Comparison of ENCODE assay signal across 9 mouse cellular contexts in the genomic region with DNA sequence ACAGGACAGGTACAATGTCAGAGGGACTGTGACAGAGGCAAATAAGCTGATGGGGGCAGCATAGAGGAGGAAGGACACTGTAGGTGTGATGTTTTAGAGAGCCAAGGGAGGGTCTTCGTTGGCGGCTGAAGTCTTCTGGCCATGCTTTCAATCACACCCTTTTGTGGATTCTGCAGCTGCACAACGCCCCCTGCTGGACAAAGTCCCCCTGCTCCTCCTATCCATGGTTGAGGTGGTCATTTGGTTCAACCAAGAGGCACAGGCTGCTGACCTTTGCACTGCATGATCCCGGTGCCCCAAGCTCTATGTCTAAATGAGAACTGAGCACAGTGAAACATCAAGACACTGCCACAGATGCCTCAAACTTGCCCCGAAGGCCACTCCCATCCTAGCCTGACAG. TPM values are rescaled to one million over a fixed set of nuclear protein-coding genes. Genes with fewer than 3 reads are reported as not detected.
DNase-seq lines count a peak whose midpoint lies in the region; ATAC-seq and TF ChIP-seq lines count a peak whose summit lies in the region.
"Had no signal": no experiment of that assay in that cellular context is flagged by ENCODE, and none has a peak within 500 bp of the region (broad histone marks: within the 10 kb centered on the region; RNA-seq: fewer than 3 reads in every experiment).

No protein-coding gene starts in this region.

- no peak overlapping the region for H3K27ac ChIP-seq in embryonic fibroblast, embryonic 13.5 days (ENCODE audit: insufficient read depth, low read length)
- H3K27ac ChIP-seq: limb, embryonic 12.5 days had no signal

- no peaks in the 10 kb centered on the region for H3K79me2 ChIP-seq in C2C12 (ENCODE audit: control insufficient read depth, insufficient read depth)

- no peak; the same call in 1 of the 2 replicates for ATAC-seq in megakaryocyte, adult 5-6 weeks (ENCODE audit: poor library complexity, severe bottlenecking)

- H3ac ChIP-seq in C2C12 (ENCODE audit: control insufficient read depth, insufficient read length, low read depth): no peak overlapping the region

- peak; percentile 51 for TF ChIP-seq CTCF in C2C12 (IDR thresholded peaks at IDR 0.05; ENCODE audit: control insufficient read depth, insufficient read depth, insufficient read length)
- TF ChIP-seq CTCF in embryonic fibroblast, embryonic 13.5 days (IDR thresholded peaks at IDR 0.05; ENCODE audit: borderline replicate concordance, insufficient read depth, low read length): peak; percentile 50; the same call in 1 of the 2 replicates

- no peak for TF ChIP-seq POLR2A in embryonic fibroblast, embryonic 13.5 days (IDR thresholded peaks at IDR 0.05; ENCODE audit: low read depth, low read length)

- peak; percentile 31 for DNase-seq in heart, adult 8-10 months (ENCODE audit: low spot score)
- no peak for DNase-seq in heart, postnatal 25 days (ENCODE audit: low spot score)
- DNase-seq in adrenal gland, postnatal 10 days: peak; percentile 76
- DNase-seq in layer of hippocampus, adult 9-11 months: peak; percentile 22
- peak; percentile 22 for DNase-seq in naive thymus-derived CD4-positive, alpha-beta T cell, adult 2 months (ENCODE audit: low read depth)

- H3K27me3 ChIP-seq in C2C12 (ENCODE audit: control insufficient read depth, insufficient read depth, insufficient read length): peaks cover 3% of the 10 kb centered on the region

- no peak overlapping the region for H3K4me3 ChIP-seq in C2C12 (ENCODE audit: insufficient read depth, poor library complexity, severe bottlenecking)
- no peak overlapping the region for H3K4me3 ChIP-seq in embryonic fibroblast, embryonic 13.5 days (ENCODE audit: insufficient read depth, low read length)
- H3K4me3 ChIP-seq: limb, embryonic 12.5 days had no signal

- no peaks in the 10 kb centered on the region for H3K36me3 ChIP-seq in C2C12 (ENCODE audit: control insufficient read depth, insufficient read depth)
- H3K36me3 ChIP-seq: limb, embryonic 12.5 days had no signal

- intact Hi-C loops in heart, postnatal 25 days (cut with DNase I): no loop called here

- no peaks in the 10 kb centered on the region for H3K4me1 ChIP-seq in embryonic fibroblast, embryonic 13.5 days (ENCODE audit: control insufficient read depth, insufficient read depth, low read length)

- H3K79me3 ChIP-seq in C2C12 (ENCODE audit: low read depth): no peaks in the 10 kb centered on the region

TF ChIP-seq in C2C12, 6 proteins besides CTCF, POLR2A, EP300 and RAD21:
- no peak for TF ChIP-seq MAX (IDR thresholded peaks at IDR 0.05)
- TF ChIP-seq MYOG (IDR thresholded peaks at IDR 0.05; ENCODE audit: control insufficient read depth, extremely low read depth, insufficient read length): no peak
- no peak for TF ChIP-seq CEBPB (IDR thresholded peaks at IDR 0.05; ENCODE audit: low read depth)
- TF ChIP-seq MYOD1 (IDR thresholded peaks at IDR 0.05; ENCODE audit: control insufficient read depth, insufficient read length, low read depth): no peak
- TF ChIP-seq USF1 (IDR thresholded peaks at IDR 0.05; ENCODE audit: low read depth): no peak
- no peak for TF ChIP-seq FOSL1 (IDR thresholded peaks at IDR 0.05; ENCODE audit: insufficient read depth, low read length, poor library complexity, severe bottlenecking)

RNA-seq across cellular contexts. Expression of gene Bms1, which starts 46.0 kb away (rescaled TPM):
- 10 to 100 TPM; 19.4 to 20.7 (median 19.8) TPM for total RNA-seq in heart, adult 8-10 months (2022)
- total RNA-seq in heart, postnatal 25 days (2021): 10 to 100 TPM; 22.0 to 24.7 TPM
- 20.5 TPM for polyA plus RNA-seq in C2C12 (2012; fragmentation: generic; extraction: Trizol)
- 10 to 100 TPM; 29.4 to 31.9 TPM for total RNA-seq in adrenal gland, postnatal 10 days (2021)
- polyA plus RNA-seq in embryonic fibroblast, embryonic 13.5 days (2011; ENCODE audit: insufficient read length, low read depth, missing spikeins): 38.0 and 39.6 TPM in 2 replicates
- 20.4 and 23.3 TPM in 2 replicates for total RNA-seq in megakaryocyte, adult 5-6 weeks (2015)
- total RNA-seq in megakaryocyte, adult 5-6 weeks (2017): 53.9 and 57.7 TPM in 2 replicates
